Mouse (Mus musculus): ENCODE measurements around the gene Ppp6r2.

GRCm38 (mm10) chr15:89249063-89249462 is 37.7 kb downstream of the Ppp6r2 start:
- TF ChIP-seq CTCF (IDR thresholded peaks at IDR 0.05; ENCODE audit: low read depth) = no peak
- no peak for TF ChIP-seq EP300 (optimal IDR thresholded peaks at IDR 0.05)

All from stomach, postnatal 0 days (tissue).